Mouse (Mus musculus) heart, embryonic 13.5 days (tissue): ENCODE measurements around the gene Helb. TPM values are rescaled to one million over a fixed set of nuclear protein-coding genes. Genes with fewer than 3 reads are reported as not detected.

Source experiments
- ATAC-seq: fragments of 200-750 bp; cut with Nextera tagmentation; 2 replicates; pipeline ENCODE4 v1.8.0; 2017; ENCODE audit warnings: moderate TSS enrichment; ENCODE audit not compliant: insufficient number of reproducible peaks, low FRiP score, low TSS enrichment; ENCODE audit errors: extremely low read depth
- H3K27ac ChIP-seq: fragments of 300-500 bp; sonication (generic); replicated peaks from 2 replicates; pipeline ENCODE4 v1.5.1; 2015; ENCODE audit warnings: moderate library complexity, mild to moderate bottlenecking, inconsistent platforms
- H3K27me3 ChIP-seq: fragments of 300-500 bp; sonication (generic); replicated peaks from 2 replicates; pipeline ENCODE4 v1.6.1; 2015; ENCODE audit warnings: mild to moderate bottlenecking, inconsistent platforms
- H3K36me3 ChIP-seq: fragments of 300-500 bp; sonication (generic); 2 replicates; pipeline ENCODE4 v1.6.1; 2015; ENCODE audit warnings: mild to moderate bottlenecking, inconsistent platforms
- H3K4me1 ChIP-seq: fragments of 300-500 bp; sonication (generic); 2 replicates; pipeline ENCODE4 v1.6.1; 2015; ENCODE audit warnings: inconsistent platforms
- H3K4me2 ChIP-seq: fragments of 300-500 bp; sonication (generic); 2 replicates; pipeline ENCODE4 v1.6.1; 2015; ENCODE audit warnings: inconsistent platforms, mild to moderate bottlenecking, moderate library complexity
- H3K4me3 ChIP-seq: fragments of 300-500 bp; sonication (generic); 2 replicates; pipeline ENCODE4 v1.5.1; 2015; ENCODE audit warnings: moderate library complexity, mild to moderate bottlenecking, inconsistent platforms
- H3K9ac ChIP-seq: fragments of 300-500 bp; sonication (generic); 2 replicates; pipeline ENCODE4 v1.6.1; 2015; ENCODE audit warnings: inconsistent platforms, mild to moderate bottlenecking, moderate library complexity
- H3K9me3 ChIP-seq: fragments of 300-500 bp; sonication (generic); 2 replicates; pipeline ENCODE4 v1.6.1; 2016; ENCODE audit warnings: inconsistent platforms
- WGBS: fragments of 180-500 bp; shearing (Covaris S2); methylation state at CpG from one replicate; pipeline ENCODE4 v1.1.7; 2015; ENCODE audit warnings: mixed read lengths; 5-methylcytosine and 5-hydroxymethylcytosine counted together
- polyA plus RNA-seq: library from polyadenylated mRNA; unstranded; fragments of >200 nt; fragmentation: Nextera tagmentation; extraction: Ambion mirVana; gene quantifications from 2 replicates; pipeline ENCODE4 v1.2.1, GENCODE M21; 2015

Gene Helb
- polyA plus RNA-seq: 5.7 and 6.0 TPM in 2 replicates

DNA sequence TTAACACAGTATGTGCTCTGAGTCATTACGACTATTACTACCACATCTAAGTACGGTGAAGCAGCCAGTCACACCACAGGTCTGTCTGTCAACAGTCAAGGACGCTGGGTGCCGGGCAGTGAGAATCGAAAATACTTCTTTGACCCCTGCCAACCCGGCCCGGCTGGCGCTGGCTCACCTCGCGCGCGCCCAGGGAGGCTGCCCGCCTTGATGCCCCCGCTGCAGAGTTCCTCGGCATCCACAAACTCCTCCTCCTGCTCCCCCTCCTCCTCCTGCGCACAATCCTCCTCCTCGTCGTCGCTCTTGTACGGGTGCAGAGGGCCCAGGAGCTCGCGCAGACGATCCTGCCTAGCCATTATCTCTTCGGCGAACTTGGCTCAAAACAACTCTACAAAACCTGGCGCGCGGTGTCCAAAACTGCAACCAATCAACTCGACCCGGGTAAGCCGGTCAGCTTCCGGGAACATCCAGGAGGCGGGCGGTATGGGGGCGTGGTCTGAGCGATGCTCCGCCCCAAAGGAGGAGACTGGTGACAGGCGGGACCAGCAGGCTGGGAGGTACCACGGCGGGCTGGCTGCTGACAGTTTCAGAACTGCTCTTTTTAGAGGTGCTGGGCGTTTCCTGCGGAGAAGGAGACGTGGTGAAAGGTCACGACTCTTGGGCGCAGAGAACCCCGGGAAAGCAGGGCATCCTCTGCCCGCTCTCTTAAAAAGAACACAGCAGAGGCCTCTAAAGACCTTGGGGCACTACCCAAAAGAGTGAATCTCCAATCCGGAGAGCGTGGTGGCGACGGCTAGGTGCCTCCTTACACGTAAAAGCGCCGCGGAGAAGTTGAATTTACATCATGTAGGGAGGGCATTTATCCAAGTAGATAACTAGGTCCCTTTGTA, at the start of gene Helb:
Gene Helb (minus strand): TSS at position 481 of the 890 bp plus-strand sequence.
- H3K9me3 ChIP-seq: no peaks in the 10 kb centered on the region

GRCm38 (mm10) chr10:120160533-120160932, 47.7 kb upstream of the Helb start:
- no peak overlapping the region for H3K9ac ChIP-seq
- no peaks in the 10 kb centered on the region for H3K27me3 ChIP-seq
- no peaks in the 10 kb centered on the region for H3K4me1 ChIP-seq
- H3K27ac ChIP-seq: no peak overlapping the region
- no peak overlapping the region for H3K4me3 ChIP-seq
- H3K4me2 ChIP-seq: no peak overlapping the region
- no peaks in the 10 kb centered on the region for H3K9me3 ChIP-seq
- no peaks in the 10 kb centered on the region for H3K36me3 ChIP-seq
- ATAC-seq: no peak
- 69% methylated on average over 9 of the region's 9 CpGs for WGBS

More for the DNA sequence above, at the start of gene Helb:
- Histone ChIP-seq H3K27me3 (no peaks in the 10 kb centered on the region), H3K4me2 (peak within 1 kb of the TSS; percentile 84), H3K36me3 (peaks cover 17% of the 10 kb centered on the region), H3K4me1 (peaks cover 10% of the 10 kb centered on the region), H3K4me3 (peak within 1 kb of the TSS; percentile 75), H3K27ac (peak within 1 kb of the TSS; percentile 87), H3K9ac (peak within 1 kb of the TSS; percentile 85)
- WGBS: under 1% methylated on average over 55 of the region's 55 CpGs
- peak; percentile 98 for ATAC-seq

- no peaks in the 10 kb centered on the region; the same call in 1 of the 2 replicates for H3K9me3 ChIP-seq
- no peaks in the 10 kb centered on the region for H3K27me3 ChIP-seq
- H3K9ac ChIP-seq: no peak overlapping the region
- no peak overlapping the region for H3K27ac ChIP-seq
- no peak overlapping the region for H3K4me3 ChIP-seq
- H3K36me3 ChIP-seq: no peaks in the 10 kb centered on the region
- H3K4me1 ChIP-seq: no peaks in the 10 kb centered on the region
- H3K4me2 ChIP-seq: no peak overlapping the region
- WGBS: 76% methylated on average over 2 of the region's 2 CpGs
- no peak for ATAC-seq
Observed at GRCm38 (mm10) chr10:120153911-120154310, 41.1 kb upstream of the Helb start.

- WGBS: 88% methylated on average over 7 of the region's 7 CpGs
- no peak overlapping the region for H3K4me3 ChIP-seq
- H3K27me3 ChIP-seq: no peaks in the 10 kb centered on the region
- H3K9me3 ChIP-seq: no peaks in the 10 kb centered on the region; the same call in 1 of the 2 replicates
- H3K4me1 ChIP-seq: no peaks in the 10 kb centered on the region
- no peak overlapping the region for H3K27ac ChIP-seq
- no peak for ATAC-seq
- no peak overlapping the region for H3K9ac ChIP-seq
- H3K36me3 ChIP-seq: no peaks in the 10 kb centered on the region
- H3K4me2 ChIP-seq: no peak overlapping the region
Observed at GRCm38 (mm10) chr10:120151672-120152071, 38.9 kb upstream of the Helb start.

GRCm38 (mm10) chr10:120140916-120141516, 28.2 kb upstream of the Helb start:
- Histone ChIP-seq H3K9me3 (peaks cover 17% of the 10 kb centered on the region), H3K27ac (no peak overlapping the region), H3K27me3 (no peaks in the 10 kb centered on the region), H3K36me3 (no peaks in the 10 kb centered on the region), H3K4me1 (no peaks in the 10 kb centered on the region), H3K4me2 (no peak overlapping the region), H3K4me3 (no peak overlapping the region), H3K9ac (no peak overlapping the region)
- WGBS: 63% methylated on average over 10 of the region's 10 CpGs
- ATAC-seq: no peak

DNA sequence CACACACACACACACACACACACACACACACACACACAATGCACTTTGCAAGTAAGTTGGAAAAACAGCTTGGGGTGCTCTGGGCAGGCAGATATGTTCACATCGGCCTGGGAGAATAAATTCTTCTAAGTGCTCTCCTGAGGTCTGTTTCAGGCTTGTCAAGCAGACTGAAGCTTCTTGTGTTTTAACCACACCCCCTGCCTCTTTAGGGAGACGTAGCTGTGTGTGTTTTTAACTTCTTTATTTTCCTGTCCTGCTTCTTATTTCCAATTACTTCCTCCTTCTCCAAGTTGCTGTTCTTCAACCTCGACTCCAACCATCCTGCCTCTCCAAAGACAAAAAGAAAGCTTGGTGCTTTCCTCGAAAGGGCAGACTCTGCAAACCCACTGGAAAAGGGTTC, 27.4 kb upstream of the Helb start:
- Histone ChIP-seq H3K4me1 (no peaks in the 10 kb centered on the region), H3K27ac (no peak overlapping the region), H3K4me2 (no peak overlapping the region), H3K4me3 (no peak overlapping the region), H3K9ac (no peak overlapping the region), H3K27me3 (no peaks in the 10 kb centered on the region), H3K36me3 (no peaks in the 10 kb centered on the region), H3K9me3 (peaks cover 17% of the 10 kb centered on the region)
- 55% methylated on average over 4 of the region's 4 CpGs for WGBS
- ATAC-seq: no peak

DNA sequence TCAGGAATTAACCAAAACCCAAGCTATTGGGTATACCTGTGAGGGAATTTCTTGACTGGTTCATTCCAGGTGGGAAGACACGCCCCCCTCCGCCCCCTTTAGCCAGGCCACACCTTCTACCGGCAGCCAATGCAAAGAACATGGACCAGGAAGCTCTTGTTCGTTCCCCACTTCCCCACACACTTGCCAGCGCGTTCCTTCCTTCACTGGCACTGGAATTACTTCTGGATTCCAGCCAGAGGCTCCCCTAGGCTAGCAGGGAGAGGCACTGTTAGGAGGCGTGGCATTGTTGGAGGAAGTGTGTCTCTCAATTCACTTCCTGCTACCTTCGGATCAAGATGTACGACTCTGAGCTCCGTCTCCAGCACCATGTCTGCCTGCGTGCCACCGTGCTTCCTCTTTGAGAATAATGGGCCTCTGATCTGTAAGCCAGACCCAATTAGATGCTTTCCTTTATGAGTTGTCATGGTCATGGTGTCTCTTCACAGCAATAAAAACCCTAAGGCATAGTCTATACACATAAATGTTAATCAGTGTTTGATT, 23.3 kb upstream of the Helb start:
- no peak overlapping the region for H3K4me2 ChIP-seq
- ATAC-seq: no peak
- 82% methylated on average over 12 of the region's 12 CpGs for WGBS
- no peaks in the 10 kb centered on the region for H3K27me3 ChIP-seq
- H3K9me3 ChIP-seq: no peaks in the 10 kb centered on the region; the same call in 1 of the 2 replicates
- no peak overlapping the region for H3K27ac ChIP-seq
- H3K4me1 ChIP-seq: no peaks in the 10 kb centered on the region
- no peaks in the 10 kb centered on the region for H3K36me3 ChIP-seq
- H3K4me3 ChIP-seq: no peak overlapping the region
- no peak overlapping the region for H3K9ac ChIP-seq

- H3K9me3 ChIP-seq: no peaks in the 10 kb centered on the region; the same call in 1 of the 2 replicates
- H3K4me3 ChIP-seq: no peak overlapping the region
- no peak for ATAC-seq
- H3K36me3 ChIP-seq: no peaks in the 10 kb centered on the region
- H3K27ac ChIP-seq: no peak overlapping the region
- H3K9ac ChIP-seq: no peak overlapping the region
- H3K4me1 ChIP-seq: no peaks in the 10 kb centered on the region
- WGBS: 64% methylated on average over 11 of the region's 11 CpGs
- no peaks in the 10 kb centered on the region for H3K27me3 ChIP-seq
- no peak overlapping the region for H3K4me2 ChIP-seq
Observed at GRCm38 (mm10) chr10:120133697-120134096, 20.9 kb upstream of the Helb start.

DNA sequence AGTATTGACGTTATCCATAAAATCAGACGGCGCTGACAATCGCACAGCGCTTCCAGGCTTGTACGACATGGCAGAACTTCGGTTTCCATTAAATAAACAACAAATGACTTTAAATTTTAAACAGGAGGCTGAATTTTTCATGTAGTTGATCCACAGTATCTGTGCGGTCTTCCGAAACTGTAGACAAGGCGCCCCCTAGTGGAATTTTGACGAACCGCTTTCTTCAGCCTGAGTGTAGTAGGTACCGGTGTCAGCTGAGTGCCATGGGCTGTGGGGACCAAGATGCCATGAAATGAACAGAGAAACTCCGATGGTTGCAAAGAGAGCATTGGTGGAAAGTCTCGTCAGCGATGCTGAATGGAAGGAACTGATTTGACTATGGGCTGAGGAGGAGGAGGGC, 17.8 kb upstream of the Helb start:
- 56% methylated on average over 16 of the region's 16 CpGs for WGBS
- H3K9ac ChIP-seq: no peak overlapping the region
- no peaks in the 10 kb centered on the region for H3K9me3 ChIP-seq
- no peak overlapping the region for H3K27ac ChIP-seq
- H3K4me3 ChIP-seq: no peak overlapping the region
- no peak overlapping the region for H3K4me2 ChIP-seq
- no peaks in the 10 kb centered on the region for H3K36me3 ChIP-seq
- no peak; the same call in 1 of the 2 replicates for ATAC-seq
- H3K4me1 ChIP-seq: no peaks in the 10 kb centered on the region
- H3K27me3 ChIP-seq: no peaks in the 10 kb centered on the region; the same call in 1 of the 2 replicates

DNA sequence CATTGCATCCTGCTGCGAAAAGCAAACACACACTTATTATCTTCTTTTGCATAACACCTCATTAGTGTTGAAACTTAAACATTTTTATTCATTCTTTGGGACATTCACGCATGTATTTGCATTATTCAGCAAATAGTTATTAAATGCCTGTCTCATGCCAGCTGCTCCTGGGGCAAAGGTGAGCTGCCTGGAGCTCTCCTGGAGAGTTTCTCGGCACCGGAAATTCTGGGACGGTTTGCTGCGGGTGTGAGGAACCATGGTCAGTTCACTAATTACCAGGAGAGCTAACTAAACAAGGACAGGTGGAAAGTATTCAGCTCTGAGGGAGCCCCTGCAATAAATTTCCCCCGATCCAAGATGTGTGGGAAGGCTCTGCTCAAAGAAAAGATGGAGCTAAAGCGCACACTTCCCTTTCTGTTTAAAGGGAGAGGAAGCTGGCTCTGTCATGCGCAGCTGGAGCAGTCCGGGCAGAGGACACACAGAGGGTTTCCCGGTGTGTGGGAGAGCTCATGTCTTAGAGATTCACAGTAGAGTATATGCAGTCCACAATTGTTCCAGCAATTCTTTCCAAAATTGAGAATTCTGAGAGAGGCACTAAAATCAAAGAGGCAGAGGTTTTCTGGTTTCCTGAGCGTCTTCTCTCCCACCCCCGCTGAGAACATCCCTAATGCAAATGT, 16.0 kb upstream of the Helb start:
- H3K36me3 ChIP-seq: no peaks in the 10 kb centered on the region
- no peaks in the 10 kb centered on the region for H3K4me1 ChIP-seq
- peak overlapping the region; percentile 25 for H3K4me3 ChIP-seq
- H3K9ac ChIP-seq: no peak overlapping the region
- peak overlapping the region; percentile 50 for H3K4me2 ChIP-seq
- WGBS: 36% methylated on average over 13 of the region's 13 CpGs
- H3K9me3 ChIP-seq: no peaks in the 10 kb centered on the region
- no peak for ATAC-seq
- no peak overlapping the region for H3K27ac ChIP-seq
- no peaks in the 10 kb centered on the region; the same call in 1 of the 2 replicates for H3K27me3 ChIP-seq

DNA sequence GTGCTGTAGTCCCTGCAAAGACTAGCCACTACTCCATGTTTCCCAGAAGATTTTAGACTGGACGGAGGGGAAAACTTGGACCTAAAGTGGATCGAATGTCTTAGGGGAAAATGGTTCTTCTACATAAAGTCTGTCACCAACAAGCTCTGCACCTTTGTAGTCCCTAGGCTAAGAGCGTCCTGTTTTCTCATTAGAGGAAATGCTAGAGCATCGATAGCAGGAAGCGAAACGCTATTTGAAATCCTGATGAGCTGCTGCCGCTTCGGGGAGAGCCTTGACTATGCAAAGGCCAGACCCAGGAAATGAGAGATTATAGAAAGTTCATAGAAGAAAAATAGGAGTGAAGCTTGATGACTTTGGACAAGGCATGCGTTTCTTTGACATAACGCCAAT, 12.7 kb upstream of the Helb start:
- Histone ChIP-seq H3K36me3 (no peaks in the 10 kb centered on the region), H3K27ac (no peak overlapping the region), H3K27me3 (no peaks in the 10 kb centered on the region; the same call in 1 of the 2 replicates), H3K9me3 (no peaks in the 10 kb centered on the region), H3K4me3 (no peak overlapping the region), H3K4me2 (no peak overlapping the region), H3K9ac (no peak overlapping the region), H3K4me1 (no peaks in the 10 kb centered on the region)
- WGBS: 69% methylated on average over 10 of the region's 10 CpGs
- ATAC-seq: no peak
